Mouse (Mus musculus) midbrain, embryonic 12.5 days (tissue): ENCODE results near the gene Acod1. TPM values are rescaled to one million over a fixed set of nuclear protein-coding genes. Genes with fewer than 3 reads are reported as not detected.

Source experiments
- ATAC-seq: fragments of 200-750 bp; cut with Nextera tagmentation; 2 replicates; pipeline ENCODE4 v1.8.0; 2017; ENCODE audit warnings: low read depth, moderate TSS enrichment, moderate library complexity; ENCODE audit not compliant: low FRiP score
- H3K27ac ChIP-seq: fragments of 300-500 bp; sonication (generic); replicated peaks from 2 replicates; pipeline ENCODE4 v1.5.1; 2016; ENCODE audit warnings: mild to moderate bottlenecking
- H3K27me3 ChIP-seq: fragments of 300-500 bp; sonication (generic); 2 replicates; pipeline ENCODE4 v1.6.1; 2016; ENCODE audit warnings: mild to moderate bottlenecking
- H3K36me3 ChIP-seq: fragments of 300-500 bp; sonication (generic); 2 replicates; pipeline ENCODE4 v1.6.1; 2016
- H3K4me1 ChIP-seq: fragments of 300-500 bp; sonication (generic); 2 replicates; pipeline ENCODE4 v1.6.1; 2016
- H3K4me2 ChIP-seq: fragments of 300-500 bp; sonication (generic); replicated peaks from 2 replicates; pipeline ENCODE4 v1.6.1; 2016; ENCODE audit warnings: mild to moderate bottlenecking, moderate library complexity
- H3K4me3 ChIP-seq: fragments of 300-500 bp; sonication (generic); 2 replicates; pipeline ENCODE4 v1.5.1; 2016; ENCODE audit warnings: mild to moderate bottlenecking
- H3K9ac ChIP-seq: fragments of 300-500 bp; sonication (generic); replicated peaks from 2 replicates; pipeline ENCODE4 v1.6.1; 2016; ENCODE audit warnings: mild to moderate bottlenecking, moderate library complexity
- H3K9me3 ChIP-seq: fragments of 300-500 bp; sonication (generic); 2 replicates; pipeline ENCODE4 v1.6.1; 2016; ENCODE audit warnings: mild to moderate bottlenecking
- WGBS: fragments of 180-500 bp; shearing (Covaris S2); methylation state at CpG from one replicate; pipeline ENCODE4 v1.1.7; 2016; 5-methylcytosine and 5-hydroxymethylcytosine counted together
- polyA plus RNA-seq: library from polyadenylated mRNA; unstranded; fragments of >200 nt; fragmentation: Nextera tagmentation; extraction: Ambion mirVana; gene quantifications from 2 replicates; pipeline ENCODE4 v1.2.1, GENCODE M21; 2016

Gene Acod1
- not detected in 2 replicates for polyA plus RNA-seq

DNA sequence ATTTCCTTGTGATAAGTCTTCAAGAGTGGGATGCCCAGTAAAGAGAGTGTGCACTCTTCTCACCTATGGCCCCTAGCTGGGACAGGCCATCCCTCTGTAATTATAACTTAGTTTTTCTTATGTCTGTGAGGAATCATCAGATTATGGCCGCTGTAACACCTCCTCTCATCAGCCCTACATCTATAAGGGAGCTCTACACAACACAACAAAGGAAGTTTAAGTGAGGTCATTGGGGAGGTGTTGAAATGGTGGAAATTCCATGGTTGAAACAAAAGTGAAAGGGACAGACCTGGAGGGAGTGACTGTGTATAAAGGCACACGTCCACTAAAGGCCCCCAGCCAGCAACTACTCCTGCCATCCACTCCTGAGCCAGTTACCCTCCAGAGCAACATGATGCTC, at the start of gene Acod1:
Acod1 (plus strand) TSS at position 301 of the 400 bp plus-strand sequence.
- Histone ChIP-seq H3K9me3 (no peaks in the 10 kb centered on the region), H3K36me3 (no peaks in the 10 kb centered on the region), H3K4me2 (no peak within 1 kb of the TSS), H3K4me1 (no peaks in the 10 kb centered on the region), H3K27me3 (no peaks in the 10 kb centered on the region), H3K9ac (no peak within 1 kb of the TSS), H3K4me3 (no peak within 1 kb of the TSS), H3K27ac (no peak within 1 kb of the TSS)
- no peak for ATAC-seq
- 75% methylated on average over 2 of the region's 2 CpGs for WGBS

DNA sequence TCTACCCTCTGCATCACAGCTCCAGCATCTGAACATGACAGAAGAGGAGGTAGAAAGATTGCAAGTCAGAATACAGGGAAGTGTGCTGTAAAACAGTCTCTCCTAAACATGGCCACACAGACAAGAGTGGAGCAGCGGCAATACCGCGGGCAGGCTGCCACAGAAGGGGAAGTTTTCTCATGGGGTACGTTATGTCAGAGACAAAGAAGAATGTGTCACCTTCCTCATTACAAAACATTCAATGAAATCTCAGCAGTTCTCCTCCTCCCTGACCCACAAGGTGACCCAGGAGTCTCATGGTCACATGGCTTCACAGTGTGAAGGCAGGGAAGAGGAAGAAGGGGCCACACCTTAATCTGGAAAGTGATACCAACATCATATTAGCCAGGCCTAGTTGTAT, 39.0 kb upstream of the Acod1 start:
- Histone ChIP-seq H3K27ac (no peak overlapping the region), H3K4me3 (no peak overlapping the region), H3K9ac (no peak overlapping the region), H3K4me2 (no peak overlapping the region), H3K9me3 (no peaks in the 10 kb centered on the region), H3K27me3 (no peaks in the 10 kb centered on the region), H3K36me3 (no peaks in the 10 kb centered on the region), H3K4me1 (no peaks in the 10 kb centered on the region)
- 96% methylated on average over 4 of the region's 4 CpGs for WGBS
- no peak for ATAC-seq

DNA sequence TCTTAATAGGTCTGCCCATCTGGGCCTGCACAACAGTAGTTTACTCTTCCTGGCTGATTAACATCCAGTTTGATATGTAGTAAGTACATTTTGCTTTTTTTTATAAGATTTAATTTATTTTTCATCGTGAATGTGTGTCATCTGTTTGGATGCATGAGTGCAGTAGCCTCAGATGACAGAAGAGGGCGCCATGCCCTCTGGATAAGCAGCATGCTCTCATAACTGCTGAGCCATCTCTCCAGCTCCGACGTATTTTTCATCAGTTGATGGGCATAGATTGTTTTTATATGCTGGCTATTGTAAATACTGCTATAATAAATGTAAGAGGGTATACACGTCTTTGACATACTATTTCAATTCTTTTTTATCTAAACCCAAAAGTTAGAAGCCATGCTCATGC, 35.0 kb upstream of the Acod1 start:
- no peaks in the 10 kb centered on the region for H3K4me1 ChIP-seq
- H3K27ac ChIP-seq: no peak overlapping the region
- no peak overlapping the region for H3K4me3 ChIP-seq
- WGBS: 37% methylated on average over 5 of the region's 5 CpGs
- H3K4me2 ChIP-seq: no peak overlapping the region
- H3K9ac ChIP-seq: no peak overlapping the region
- H3K9me3 ChIP-seq: no peaks in the 10 kb centered on the region
- no peaks in the 10 kb centered on the region for H3K36me3 ChIP-seq
- H3K27me3 ChIP-seq: no peaks in the 10 kb centered on the region
- no peak for ATAC-seq

DNA sequence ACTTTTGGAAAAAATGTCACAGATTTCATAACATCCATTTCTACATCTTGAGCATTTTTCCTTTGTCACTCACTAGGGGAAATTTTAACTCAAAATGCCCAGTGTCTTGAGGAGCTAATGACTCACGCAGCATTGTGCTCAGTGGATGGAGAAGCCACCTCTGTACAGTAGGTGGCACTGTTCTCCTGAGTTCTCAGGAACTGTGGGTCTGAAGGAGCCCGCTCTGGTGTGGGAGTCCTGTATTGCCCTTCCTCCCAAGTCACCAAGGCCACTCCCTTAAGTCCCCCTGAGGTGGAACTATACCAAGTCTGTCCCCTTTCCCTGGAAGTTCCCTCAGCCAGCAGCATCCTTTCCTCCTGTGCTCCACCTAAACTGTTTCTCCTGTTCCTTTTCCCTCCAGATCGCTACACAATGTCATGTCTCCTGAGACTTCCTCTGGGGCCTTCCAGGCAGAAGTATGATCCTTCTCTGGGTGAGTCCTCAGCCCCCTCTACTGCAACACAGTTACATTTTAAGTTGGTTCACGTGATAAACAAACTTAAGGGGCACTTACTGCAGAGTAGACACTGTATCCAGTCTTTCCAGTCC, 34.1 kb upstream of the Acod1 start:
- WGBS: 33% methylated on average over 4 of the region's 4 CpGs
- Histone ChIP-seq H3K27ac (no peak overlapping the region), H3K27me3 (no peaks in the 10 kb centered on the region), H3K9me3 (no peaks in the 10 kb centered on the region), H3K4me3 (no peak overlapping the region), H3K4me2 (no peak overlapping the region), H3K9ac (no peak overlapping the region), H3K4me1 (no peaks in the 10 kb centered on the region), H3K36me3 (no peaks in the 10 kb centered on the region)
- peak; percentile 82 for ATAC-seq

DNA sequence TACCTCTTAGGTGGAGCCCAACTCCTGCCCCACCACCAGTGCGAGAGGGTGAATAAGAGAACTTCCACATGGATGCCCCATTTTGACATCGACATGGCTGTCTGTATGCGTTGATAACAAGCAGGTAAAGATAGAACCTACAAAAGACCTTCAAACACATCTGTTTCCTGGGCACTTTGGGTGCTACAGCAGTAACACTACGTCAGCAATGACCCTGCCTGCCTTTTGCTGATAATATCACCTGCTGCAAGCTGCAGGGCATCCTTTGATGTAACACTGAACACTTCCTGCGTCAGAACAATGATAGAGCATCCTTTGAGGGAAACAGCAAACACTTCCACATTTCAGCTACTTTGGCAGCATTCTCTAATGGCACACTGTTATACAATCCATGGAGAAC, 29.8 kb upstream of the Acod1 start:
- Histone ChIP-seq H3K4me3 (no peak overlapping the region), H3K4me2 (no peak overlapping the region), H3K36me3 (no peaks in the 10 kb centered on the region), H3K4me1 (no peaks in the 10 kb centered on the region), H3K27ac (no peak overlapping the region), H3K9me3 (no peaks in the 10 kb centered on the region), H3K9ac (no peak overlapping the region), H3K27me3 (no peaks in the 10 kb centered on the region)
- ATAC-seq: no peak
- WGBS: 78% methylated on average over 5 of the region's 5 CpGs

DNA sequence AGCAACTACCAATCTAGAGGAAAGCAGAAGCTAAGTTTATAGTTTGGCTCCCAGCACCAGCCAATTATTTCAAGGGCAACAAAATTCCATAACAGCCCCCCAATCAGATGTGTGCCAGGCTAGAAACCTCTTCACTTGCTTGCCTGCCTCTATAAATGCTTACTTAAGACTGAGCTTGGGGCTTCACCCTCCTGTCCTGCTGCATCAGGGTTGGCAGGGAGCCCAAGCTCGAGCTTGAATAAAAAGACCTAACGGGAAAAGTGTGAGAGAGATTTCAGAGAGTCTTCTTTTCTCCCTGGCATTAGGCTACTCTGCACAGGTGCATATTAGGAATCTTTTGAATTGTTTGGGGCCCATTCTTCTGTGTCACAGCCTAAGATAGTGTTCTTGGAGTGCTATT, 26.7 kb upstream of the Acod1 start:
- Histone ChIP-seq H3K4me3 (no peak overlapping the region), H3K9me3 (no peaks in the 10 kb centered on the region), H3K9ac (no peak overlapping the region), H3K4me1 (no peaks in the 10 kb centered on the region), H3K27ac (no peak overlapping the region), H3K27me3 (no peaks in the 10 kb centered on the region), H3K4me2 (no peak overlapping the region), H3K36me3 (no peaks in the 10 kb centered on the region)
- ATAC-seq: no peak
- 69% methylated on average over 2 of the region's 2 CpGs for WGBS

DNA sequence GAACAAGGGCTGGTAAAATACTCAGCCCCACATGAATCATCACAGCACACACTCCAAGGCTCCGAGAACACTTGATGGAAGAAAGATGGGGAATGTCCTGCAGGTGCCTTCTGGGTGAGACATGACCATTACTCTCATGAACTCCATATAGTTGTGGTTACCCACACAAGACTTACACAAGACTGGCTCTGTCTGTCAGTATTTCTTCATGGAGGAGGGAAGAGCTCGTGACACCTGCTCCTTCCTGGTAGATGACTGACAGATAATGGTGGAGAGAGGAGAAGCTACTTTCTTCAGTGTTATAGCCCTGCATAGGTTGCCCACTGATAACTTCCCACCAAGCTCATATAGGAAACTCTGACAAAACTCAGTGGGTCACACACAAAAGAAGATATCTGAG, 17.6 kb upstream of the Acod1 start:
- H3K27me3 ChIP-seq: no peaks in the 10 kb centered on the region
- WGBS: 80% methylated on average over 2 of the region's 2 CpGs
- no peaks in the 10 kb centered on the region for H3K9me3 ChIP-seq
- no peak for ATAC-seq
- no peaks in the 10 kb centered on the region for H3K4me1 ChIP-seq
- no peaks in the 10 kb centered on the region for H3K36me3 ChIP-seq
- no peak overlapping the region for H3K9ac ChIP-seq
- H3K4me2 ChIP-seq: no peak overlapping the region
- no peak overlapping the region for H3K4me3 ChIP-seq
- H3K27ac ChIP-seq: no peak overlapping the region

DNA sequence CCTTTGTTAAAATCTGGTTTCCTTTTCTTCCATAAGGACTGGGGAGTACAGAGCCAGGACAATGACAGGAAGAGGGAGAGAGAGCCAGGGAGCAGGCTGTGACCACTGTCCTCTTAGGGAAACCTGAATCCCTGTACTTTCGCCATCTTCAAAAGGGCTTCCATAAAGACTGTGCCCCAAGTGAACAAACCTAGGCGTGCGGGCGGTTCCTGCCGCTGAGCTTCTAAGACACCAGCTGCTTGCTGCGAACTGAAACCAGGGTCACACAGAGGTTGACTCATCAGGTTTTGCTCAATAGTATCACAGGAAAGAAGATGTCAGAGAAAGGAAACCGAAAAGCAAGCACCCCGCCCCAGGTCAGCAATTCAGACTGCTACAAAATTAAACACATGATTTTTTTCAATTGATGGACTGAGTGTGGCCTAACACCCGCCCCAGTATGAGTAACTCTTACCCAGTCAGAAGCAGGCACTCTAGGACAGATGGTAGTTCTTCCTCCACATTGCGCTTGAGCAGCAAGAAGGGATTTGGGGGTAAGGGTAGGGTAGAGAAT, 13.4 kb upstream of the Acod1 start:
- no peak overlapping the region for H3K4me3 ChIP-seq
- no peaks in the 10 kb centered on the region for H3K9me3 ChIP-seq
- no peaks in the 10 kb centered on the region for H3K4me1 ChIP-seq
- H3K4me2 ChIP-seq: no peak overlapping the region
- H3K27ac ChIP-seq: no peak overlapping the region
- no peak overlapping the region for H3K9ac ChIP-seq
- WGBS: 82% methylated on average over 10 of the region's 10 CpGs
- H3K36me3 ChIP-seq: no peaks in the 10 kb centered on the region
- ATAC-seq: no peak
- no peaks in the 10 kb centered on the region for H3K27me3 ChIP-seq

DNA sequence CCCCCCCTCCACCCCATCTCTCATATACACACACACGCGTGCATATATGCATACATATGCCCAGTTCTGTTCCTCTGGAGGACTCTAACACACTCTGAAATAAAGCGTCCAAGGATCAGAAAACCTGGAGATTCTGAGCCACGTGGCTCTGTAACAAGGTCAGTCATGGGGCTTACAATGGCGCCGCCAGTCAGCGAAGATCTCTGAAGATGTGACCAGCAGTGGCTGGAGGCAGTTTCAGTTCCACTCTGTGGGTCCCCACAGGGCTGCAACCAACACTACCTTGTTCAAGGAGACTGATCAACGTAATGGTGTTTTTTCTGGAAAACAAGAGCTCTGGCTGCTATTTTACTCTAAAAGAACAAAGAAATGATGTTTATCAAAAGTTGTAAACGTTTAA, 12.7 kb upstream of the Acod1 start:
- Histone ChIP-seq H3K4me1 (no peaks in the 10 kb centered on the region), H3K4me3 (no peak overlapping the region), H3K4me2 (no peak overlapping the region), H3K36me3 (no peaks in the 10 kb centered on the region), H3K27me3 (no peaks in the 10 kb centered on the region), H3K9me3 (no peaks in the 10 kb centered on the region), H3K27ac (no peak overlapping the region), H3K9ac (no peak overlapping the region)
- no peak for ATAC-seq
- WGBS: 89% methylated on average over 9 of the region's 9 CpGs

DNA sequence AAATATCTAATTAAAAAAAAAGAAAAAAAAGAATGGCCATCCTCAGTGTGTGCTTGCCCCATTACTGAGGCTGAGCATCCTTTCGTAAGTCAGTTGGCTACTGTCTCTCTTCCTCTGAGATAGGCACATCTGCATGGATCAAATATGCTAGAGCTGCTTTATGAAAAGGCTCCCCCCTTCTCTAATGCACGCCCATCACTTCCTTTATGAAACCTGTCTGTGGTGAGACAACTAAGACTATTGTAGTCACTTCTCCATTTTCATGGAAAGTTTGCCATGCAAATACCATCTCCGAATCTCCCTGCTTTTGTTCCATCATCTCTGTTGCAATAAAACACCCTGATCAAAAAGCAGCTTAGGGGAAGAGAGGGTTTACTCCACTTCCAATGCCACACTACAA, 9.8 kb upstream of the Acod1 start:
- Histone ChIP-seq H3K4me3 (no peak overlapping the region), H3K9me3 (no peaks in the 10 kb centered on the region), H3K36me3 (no peaks in the 10 kb centered on the region), H3K9ac (no peak overlapping the region), H3K4me1 (no peaks in the 10 kb centered on the region), H3K27ac (no peak overlapping the region), H3K27me3 (no peaks in the 10 kb centered on the region), H3K4me2 (no peak overlapping the region)
- 76% methylated on average over 3 of the region's 3 CpGs for WGBS
- ATAC-seq: no peak

DNA sequence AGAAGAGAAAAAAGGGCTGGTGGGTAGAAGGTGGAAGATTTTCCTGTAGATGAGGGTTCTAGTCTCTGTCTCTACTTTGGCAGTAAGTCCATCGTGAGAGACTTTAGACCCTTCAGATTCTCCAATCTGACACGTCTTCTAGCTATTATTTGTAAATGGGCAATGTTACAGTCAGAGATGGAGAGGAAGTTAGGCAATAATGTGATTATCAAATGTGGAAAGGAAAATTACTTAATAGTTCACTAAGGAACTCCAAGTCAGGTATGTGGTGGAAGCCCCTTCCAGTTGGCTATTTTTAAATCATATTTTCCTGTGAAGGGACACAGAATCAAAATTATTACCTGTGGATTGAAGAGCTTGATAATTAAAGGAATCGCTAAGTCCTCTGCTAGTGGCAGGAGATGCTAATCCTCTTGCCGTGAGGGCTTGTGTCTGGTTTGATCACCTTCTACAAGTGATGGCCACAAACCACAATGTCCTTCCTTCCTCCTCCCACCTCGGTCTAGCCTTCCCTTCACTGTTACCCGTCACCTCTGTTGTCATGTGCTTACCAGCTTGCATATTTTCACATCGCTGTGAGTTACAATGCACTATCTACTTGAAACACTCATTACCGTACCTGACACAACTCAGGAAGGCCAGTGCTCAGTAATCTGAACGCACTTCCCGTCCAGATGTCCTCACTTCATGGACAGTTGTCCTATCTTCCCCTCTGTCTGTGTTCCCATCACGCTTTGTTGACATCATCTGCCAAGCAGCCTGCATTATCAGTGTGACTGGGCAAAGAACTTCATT, 1.7 kb downstream of the Acod1 start:
- Histone ChIP-seq H3K9me3 (no peaks in the 10 kb centered on the region), H3K4me3 (no peak overlapping the region), H3K4me1 (no peaks in the 10 kb centered on the region), H3K27ac (no peak overlapping the region), H3K9ac (no peak overlapping the region), H3K27me3 (no peaks in the 10 kb centered on the region), H3K4me2 (no peak overlapping the region), H3K36me3 (no peaks in the 10 kb centered on the region)
- no peak for ATAC-seq
- WGBS: 92% methylated on average over 11 of the region's 11 CpGs

DNA sequence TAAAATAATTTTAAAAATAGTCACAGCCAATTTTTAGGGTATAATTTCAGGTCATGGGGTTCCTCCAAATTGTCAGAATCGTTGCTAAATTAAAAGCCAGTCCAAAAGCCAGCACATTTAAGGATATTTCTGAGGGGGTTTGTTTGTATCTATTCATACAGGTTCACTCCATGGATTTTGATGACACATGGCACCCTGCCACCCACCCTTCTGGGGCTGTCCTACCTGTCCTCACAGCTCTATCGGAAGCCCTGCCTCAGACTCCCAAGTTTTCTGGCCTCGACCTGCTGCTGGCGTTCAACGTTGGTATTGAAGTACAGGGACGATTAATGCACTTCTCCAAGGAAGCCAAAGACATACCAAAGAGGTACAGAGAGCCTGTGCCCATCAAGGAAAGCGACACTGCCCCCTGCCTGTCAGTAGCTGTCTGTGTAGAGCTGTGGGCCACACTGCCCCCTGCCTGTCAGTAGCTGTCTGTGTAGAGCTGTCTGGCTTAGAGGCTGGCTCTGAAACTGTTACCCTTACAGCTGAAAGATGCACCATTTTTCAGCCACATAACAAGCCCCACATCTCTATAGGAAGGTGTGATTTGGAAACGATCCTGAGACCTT, 4.5 kb downstream of the Acod1 start:
- Histone ChIP-seq H3K4me2 (no peak overlapping the region), H3K9ac (no peak overlapping the region), H3K4me1 (no peaks in the 10 kb centered on the region), H3K27ac (no peak overlapping the region), H3K27me3 (no peaks in the 10 kb centered on the region), H3K36me3 (no peaks in the 10 kb centered on the region), H3K4me3 (no peak overlapping the region), H3K9me3 (no peaks in the 10 kb centered on the region)
- WGBS: 38% methylated on average over 8 of the region's 8 CpGs
- peak; percentile 77 for ATAC-seq
